Mouse (Mus musculus): Measurements from ENCODE around the gene Msmp. TPM values are rescaled to one million over a fixed set of nuclear protein-coding genes. Genes with fewer than 3 reads are reported as not detected.
"Not testable (repeated sequence)": the region's sequence is repeated elsewhere in the genome, so short reads cannot be mapped to it uniquely, and the experiment has no call there.

The Msmp gene
- polyA plus RNA-seq, 1 experiment from 2014 or later, result 2.1 TPM

DNA sequence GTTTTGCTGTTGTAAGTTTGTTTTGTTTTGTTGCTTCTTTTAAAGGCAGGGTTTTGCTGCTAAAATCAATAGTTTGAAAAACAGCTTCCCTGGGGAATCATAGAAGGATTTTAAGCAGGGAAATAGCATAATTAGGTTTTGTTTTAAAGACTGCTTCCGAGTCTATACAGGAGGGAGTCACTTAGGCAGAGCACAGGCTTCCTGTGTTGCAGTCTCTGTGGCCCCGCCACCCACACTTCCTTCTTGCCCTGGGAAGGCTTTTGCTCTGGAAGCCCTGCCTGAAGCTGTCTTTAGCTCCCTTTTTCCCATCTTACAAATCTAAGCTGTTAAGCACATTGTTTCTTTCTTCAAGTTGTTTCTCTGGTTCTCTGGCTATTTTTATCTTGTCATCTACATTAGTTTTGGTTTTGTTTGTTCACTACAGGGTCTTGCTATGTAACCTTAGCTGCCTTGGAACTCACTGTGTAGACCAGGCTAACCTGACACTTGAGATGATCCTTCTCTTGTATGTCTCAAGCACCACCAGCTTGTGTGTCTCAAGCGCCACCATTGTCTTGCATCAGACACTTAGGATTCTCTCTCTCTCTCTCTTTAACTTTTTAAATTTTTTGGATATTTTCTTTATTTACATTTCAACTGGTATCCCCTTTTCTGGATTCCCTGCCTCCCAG is 28.9 kb upstream of the Msmp start:
- WGBS, result 51% methylated on average over 3 of the region's 3 CpGs
- ATAC-seq (ENCODE audit: insufficient number of reproducible peaks, insufficient read depth, low FRiP score, low TSS enrichment), result no peak
- no peak overlapping the region for H3K4me3 ChIP-seq
- no peaks in the 10 kb centered on the region for H3K36me3 ChIP-seq
- H3K9me3 ChIP-seq, result no peaks in the 10 kb centered on the region
- H3K4me2 ChIP-seq (replicated peaks), result no peak overlapping the region
- no peak overlapping the region for H3K27ac ChIP-seq
- H3K4me1 ChIP-seq, result no peaks in the 10 kb centered on the region
- no peak overlapping the region for H3K9ac ChIP-seq
- no peaks in the 10 kb centered on the region for H3K27me3 ChIP-seq

DNA sequence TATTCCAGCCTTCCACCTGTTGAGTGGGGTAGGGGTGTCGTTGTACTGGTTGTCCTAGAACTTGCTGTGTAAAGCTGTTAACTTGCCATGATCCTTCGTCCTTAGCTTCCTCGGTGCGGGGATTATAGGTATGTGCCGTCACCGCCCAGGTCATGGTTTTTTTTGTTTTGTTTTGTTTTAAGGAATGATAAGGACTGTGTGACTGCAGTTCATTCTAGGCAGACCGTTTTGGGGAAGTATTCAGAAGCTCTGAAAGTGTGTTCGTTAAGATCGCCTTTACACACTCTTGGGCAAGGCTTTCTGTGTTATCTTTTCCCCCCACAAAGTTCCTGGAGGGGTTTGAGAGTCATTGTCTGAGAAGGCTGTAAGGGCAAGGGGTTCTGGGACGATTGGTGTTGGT is 28.2 kb upstream of the Msmp start:
- no peaks in the 10 kb centered on the region for H3K4me1 ChIP-seq
- ATAC-seq (ENCODE audit: insufficient number of reproducible peaks, insufficient read depth, low FRiP score, low TSS enrichment), result no peak
- H3K27me3 ChIP-seq, result no peaks in the 10 kb centered on the region
- WGBS, result 74% methylated on average over 10 of the region's 10 CpGs
- H3K4me3 ChIP-seq, result no peak overlapping the region
- no peaks in the 10 kb centered on the region for H3K36me3 ChIP-seq
- no peak overlapping the region for H3K9ac ChIP-seq
- no peak overlapping the region for H3K27ac ChIP-seq
- H3K4me2 ChIP-seq (replicated peaks), result no peak overlapping the region
- no peaks in the 10 kb centered on the region for H3K9me3 ChIP-seq

DNA sequence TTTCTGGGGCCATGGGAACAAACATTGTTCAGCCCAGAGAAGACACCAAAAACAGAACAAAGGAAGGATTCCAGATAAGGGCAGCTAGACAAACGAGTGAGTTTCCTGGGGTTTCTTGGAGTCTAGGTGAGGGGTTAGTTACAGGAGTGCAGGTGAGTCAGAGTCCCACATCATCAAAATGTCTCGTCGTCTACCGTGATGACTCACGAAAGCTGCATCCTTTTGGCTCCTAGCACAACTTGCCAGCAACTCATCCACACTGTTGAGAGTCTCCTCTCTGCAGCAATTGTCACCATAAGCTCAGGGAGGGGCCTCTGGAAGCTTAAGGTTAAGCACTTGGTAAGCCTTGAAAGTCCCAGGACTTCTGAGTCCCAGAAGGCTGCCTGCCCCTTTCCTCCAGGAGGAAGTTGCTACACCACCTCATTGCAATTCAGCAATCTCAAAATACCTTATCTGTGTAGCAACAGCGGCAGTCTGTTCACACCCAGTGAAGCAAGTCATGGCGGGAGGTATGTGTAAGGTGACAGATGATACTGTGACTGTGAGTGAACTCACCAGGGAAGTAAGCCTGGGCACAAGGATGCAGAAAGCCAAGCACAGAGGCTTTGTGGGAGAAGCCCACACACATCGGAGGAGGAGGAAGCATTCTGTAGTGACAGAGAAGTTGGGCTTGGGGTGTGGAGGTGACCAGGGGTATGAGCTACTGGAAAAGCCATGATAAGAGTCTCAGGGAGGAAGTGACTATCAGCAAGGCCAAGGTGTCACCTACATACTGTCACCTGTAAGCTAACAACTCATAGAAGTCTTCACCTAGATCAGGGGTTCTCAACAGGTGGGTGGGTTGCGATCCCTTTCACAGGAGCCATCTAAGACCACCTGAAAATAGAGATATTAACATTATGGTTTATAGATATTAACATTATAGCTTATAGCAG is 20.7 kb upstream of the Msmp start:
- Histone ChIP-seq H3K4me3 (no peak overlapping the region), H3K4me1 (no peaks in the 10 kb centered on the region), H3K9ac (no peak overlapping the region), H3K27me3 (no peaks in the 10 kb centered on the region), H3K36me3 (no peaks in the 10 kb centered on the region), H3K9me3 (no peaks in the 10 kb centered on the region), H3K4me2 (replicated peaks) (no peak overlapping the region), H3K27ac (no peak overlapping the region)
- ATAC-seq (ENCODE audit: insufficient number of reproducible peaks, insufficient read depth, low FRiP score, low TSS enrichment), result no peak
- 79% methylated on average over 9 of the region's 9 CpGs for WGBS

DNA sequence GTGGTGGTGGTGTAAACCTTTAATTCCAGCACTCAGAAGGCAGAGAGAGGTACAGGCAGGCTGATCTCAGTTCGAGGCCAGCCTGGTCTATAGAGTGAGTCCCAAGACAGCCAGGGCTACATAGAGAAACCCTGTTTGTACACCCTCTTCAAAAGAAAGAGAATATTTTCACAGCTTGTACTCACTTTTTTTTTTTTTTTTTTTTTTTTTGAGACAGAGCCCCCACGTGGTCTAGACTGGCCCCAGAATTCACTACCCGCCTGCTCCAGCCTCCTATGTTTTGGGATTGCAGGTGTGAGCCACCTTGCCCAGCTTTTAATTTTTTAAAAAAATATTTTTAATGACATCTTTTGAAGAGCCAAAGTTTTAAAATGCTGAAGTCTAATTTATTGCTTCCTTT is 19.8 kb upstream of the Msmp start:
- Histone ChIP-seq H3K4me1 (no peaks in the 10 kb centered on the region), H3K36me3 (no peaks in the 10 kb centered on the region), H3K27ac (no peak overlapping the region), H3K9ac (no peak overlapping the region), H3K27me3 (no peaks in the 10 kb centered on the region), H3K4me3 (no peak overlapping the region), H3K4me2 (replicated peaks) (no peak overlapping the region), H3K9me3 (no peaks in the 10 kb centered on the region)
- ATAC-seq (ENCODE audit: insufficient number of reproducible peaks, insufficient read depth, low FRiP score, low TSS enrichment), result no peak
- WGBS, result 71% methylated on average over 3 of the region's 3 CpGs

DNA sequence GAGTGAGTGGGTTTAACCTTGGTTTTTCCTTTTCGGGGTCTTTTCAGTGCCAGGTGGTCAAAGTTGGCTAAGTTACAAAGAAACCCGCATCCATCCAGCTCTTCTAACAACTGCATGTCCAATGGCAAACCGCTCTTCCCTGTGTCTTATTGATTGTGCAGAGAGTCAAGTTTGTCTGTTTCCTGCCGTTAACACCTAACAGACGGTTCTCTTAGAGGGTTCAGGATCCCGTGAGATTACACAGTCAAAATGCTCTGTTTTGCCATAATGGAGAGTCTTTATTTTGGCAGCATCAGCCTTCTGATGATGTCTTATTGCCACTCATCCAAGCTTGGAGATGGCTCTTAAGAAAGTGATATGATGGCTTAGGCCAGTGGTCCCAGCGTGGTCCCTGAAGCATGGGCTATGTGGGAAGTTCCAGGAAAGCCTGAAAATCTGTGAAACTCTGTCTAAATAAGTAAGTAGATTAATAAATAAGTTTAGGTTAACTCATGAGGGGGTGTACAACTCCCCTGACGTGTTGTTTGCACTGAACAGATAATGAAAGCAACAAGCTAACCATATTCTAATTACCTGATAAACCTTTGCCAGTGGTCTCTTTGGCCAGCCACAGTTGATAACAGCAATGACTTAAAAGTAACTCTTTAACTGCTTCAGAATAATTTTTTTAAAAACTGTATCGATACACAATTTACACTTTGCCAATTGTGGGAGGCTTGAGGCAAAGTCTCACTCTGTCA is 16.1 kb upstream of the Msmp start:
- Histone ChIP-seq H3K4me1 (no peaks in the 10 kb centered on the region), H3K4me3 (no peak overlapping the region), H3K9me3 (no peaks in the 10 kb centered on the region), H3K9ac (no peak overlapping the region), H3K36me3 (no peaks in the 10 kb centered on the region), H3K27me3 (no peaks in the 10 kb centered on the region), H3K27ac (no peak overlapping the region), H3K4me2 (replicated peaks) (no peak overlapping the region)
- no peak for ATAC-seq (ENCODE audit: insufficient number of reproducible peaks, insufficient read depth, low FRiP score, low TSS enrichment)
- WGBS, result 77% methylated on average over 9 of the region's 9 CpGs

DNA sequence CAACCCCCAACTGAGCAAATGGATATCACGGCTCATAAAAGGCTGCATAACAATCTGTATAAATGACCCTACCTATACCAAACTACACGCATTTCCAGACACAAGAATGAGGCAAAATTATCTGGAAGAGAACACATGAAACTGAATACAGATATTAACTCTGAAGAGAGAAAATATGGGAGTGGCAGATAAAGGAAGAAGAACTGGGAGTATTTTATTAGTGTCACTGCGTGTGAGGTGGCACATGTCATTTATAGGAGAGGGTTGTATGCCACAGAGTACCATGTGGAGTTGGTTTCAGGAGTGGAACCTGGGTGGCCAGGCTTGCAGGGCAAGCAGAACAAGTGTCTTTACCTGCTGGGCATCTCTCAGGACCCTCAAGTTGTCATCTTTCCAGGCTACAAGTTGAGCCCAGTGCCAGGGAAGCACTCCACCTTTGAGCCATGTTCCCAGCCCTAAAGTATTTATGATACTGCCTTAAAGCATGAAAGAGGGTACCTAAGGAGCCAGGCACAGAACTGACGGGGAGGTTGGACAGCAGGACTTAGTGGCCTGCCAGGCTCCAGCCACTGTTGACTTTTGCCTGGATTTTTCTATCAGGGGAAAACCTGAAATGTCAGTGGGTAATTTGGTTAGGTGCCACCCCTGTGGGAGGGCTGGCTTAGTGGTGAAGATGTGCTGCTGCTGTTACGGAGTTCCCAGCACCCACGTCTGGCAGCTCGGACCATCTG is 14.5 kb upstream of the Msmp start:
- no peaks in the 10 kb centered on the region for H3K27me3 ChIP-seq
- WGBS, result 88% methylated on average over 7 of the region's 7 CpGs
- ATAC-seq (ENCODE audit: insufficient number of reproducible peaks, insufficient read depth, low FRiP score, low TSS enrichment), result no peak
- no peaks in the 10 kb centered on the region for H3K4me1 ChIP-seq
- H3K9me3 ChIP-seq, result no peaks in the 10 kb centered on the region
- no peak overlapping the region for H3K4me3 ChIP-seq
- no peaks in the 10 kb centered on the region for H3K36me3 ChIP-seq
- no peak overlapping the region for H3K4me2 ChIP-seq (replicated peaks)
- H3K27ac ChIP-seq, result no peak overlapping the region
- no peak overlapping the region for H3K9ac ChIP-seq

DNA sequence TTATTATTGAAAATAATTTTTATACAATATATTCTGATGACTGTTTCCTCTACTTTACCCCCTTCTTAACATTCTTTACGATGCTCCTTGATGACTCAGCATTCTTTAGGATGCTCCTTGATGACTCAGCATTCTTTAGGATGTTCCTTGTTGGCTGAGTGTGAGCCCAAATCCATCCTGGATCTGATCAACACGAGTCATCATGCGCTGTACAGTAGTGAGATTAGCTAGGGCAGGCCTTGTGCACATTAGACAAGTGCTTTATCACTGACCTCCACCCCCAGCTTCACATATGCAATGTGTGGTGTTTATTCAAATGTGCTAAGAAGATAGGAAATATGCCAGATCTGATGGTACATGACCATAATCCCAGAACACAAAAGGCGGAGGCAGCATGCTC is 13.9 kb upstream of the Msmp start:
- no peaks in the 10 kb centered on the region for H3K27me3 ChIP-seq
- H3K9me3 ChIP-seq, result no peaks in the 10 kb centered on the region
- no peak overlapping the region for H3K9ac ChIP-seq
- H3K27ac ChIP-seq, result no peak overlapping the region
- H3K4me2 ChIP-seq (replicated peaks), result no peak overlapping the region
- no peak for ATAC-seq (ENCODE audit: insufficient number of reproducible peaks, insufficient read depth, low FRiP score, low TSS enrichment)
- no peak overlapping the region for H3K4me3 ChIP-seq
- WGBS, result 81% methylated on average over 4 of the region's 4 CpGs
- no peaks in the 10 kb centered on the region for H3K4me1 ChIP-seq
- no peaks in the 10 kb centered on the region for H3K36me3 ChIP-seq

DNA sequence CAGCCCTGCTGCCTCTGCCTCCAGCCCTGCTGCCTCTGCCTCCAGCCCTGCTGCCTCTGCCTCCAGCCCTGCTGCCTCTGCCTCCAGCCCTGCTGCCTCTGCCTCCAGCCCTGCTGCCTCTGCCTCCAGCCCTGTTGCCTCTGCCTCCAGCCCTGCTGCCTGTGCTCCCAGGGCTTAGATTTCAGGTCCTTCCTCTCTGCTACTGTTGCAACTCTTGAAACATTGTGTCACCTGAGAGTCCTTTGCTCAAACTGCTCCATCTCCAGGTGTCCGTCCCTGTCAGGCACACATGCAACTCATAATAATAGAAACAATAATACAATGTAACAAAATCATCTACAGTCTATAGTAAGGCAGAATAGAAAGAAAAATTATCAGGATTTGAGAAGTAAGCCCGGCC is 12.3 kb upstream of the Msmp start:
- not testable (repeated sequence) for H3K4me2 ChIP-seq (replicated peaks); H3K27ac ChIP-seq; H3K4me3 ChIP-seq; H3K4me1 ChIP-seq; H3K27me3 ChIP-seq; H3K36me3 ChIP-seq; H3K9me3 ChIP-seq; ATAC-seq (ENCODE audit: insufficient number of reproducible peaks, insufficient read depth, low FRiP score, low TSS enrichment); H3K9ac ChIP-seq
- WGBS, result 79% methylated on average over 2 of the region's 2 CpGs

DNA sequence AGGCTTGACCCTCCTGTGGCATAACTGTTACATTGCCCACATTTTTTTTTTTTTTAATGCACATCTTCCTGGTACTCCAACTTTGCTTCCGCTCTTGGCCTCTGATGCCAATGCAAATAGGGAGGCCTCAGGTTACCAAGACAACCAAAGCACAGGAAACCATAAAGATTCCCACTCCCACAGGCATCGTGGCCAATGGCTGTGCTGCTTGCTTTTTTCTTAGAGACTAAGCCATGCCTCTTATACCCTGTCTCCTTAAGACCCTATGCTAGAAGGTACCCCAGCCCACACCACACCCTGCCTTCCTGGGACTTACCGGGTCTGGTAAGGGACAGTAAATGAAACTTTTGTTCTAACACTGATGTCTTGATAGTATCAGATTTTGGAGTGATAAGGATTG is 9.2 kb upstream of the Msmp start:
- 67% methylated on average over 3 of the region's 3 CpGs for WGBS
- H3K4me3 ChIP-seq, result no peak overlapping the region
- no peak overlapping the region for H3K9ac ChIP-seq
- no peak overlapping the region for H3K4me2 ChIP-seq (replicated peaks)
- H3K9me3 ChIP-seq, result no peaks in the 10 kb centered on the region
- ATAC-seq (ENCODE audit: insufficient number of reproducible peaks, insufficient read depth, low FRiP score, low TSS enrichment), result no peak
- H3K4me1 ChIP-seq, result no peaks in the 10 kb centered on the region
- no peaks in the 10 kb centered on the region for H3K27me3 ChIP-seq
- no peak overlapping the region for H3K27ac ChIP-seq
- no peaks in the 10 kb centered on the region for H3K36me3 ChIP-seq

DNA sequence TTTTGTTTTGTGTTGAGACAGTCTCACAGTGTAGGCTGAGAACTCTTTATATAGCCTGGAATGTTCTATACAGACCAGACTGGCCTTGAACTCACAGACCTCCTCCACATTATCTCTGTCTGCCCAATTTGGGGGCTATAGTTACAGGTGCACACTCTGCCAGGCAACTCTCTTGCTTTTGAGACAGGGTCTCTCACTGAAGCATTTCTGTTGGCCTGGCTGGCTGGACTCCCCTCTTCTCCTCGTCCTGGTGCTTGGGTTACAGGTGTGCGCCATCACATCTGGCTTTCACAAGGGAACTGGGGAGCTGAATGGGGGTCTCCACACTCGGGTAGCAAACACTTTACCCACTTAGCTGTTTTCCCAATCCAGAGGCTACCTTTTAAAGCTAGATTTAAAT is 7.7 kb upstream of the Msmp start:
- 70% methylated on average over 3 of the region's 3 CpGs for WGBS
- Histone ChIP-seq H3K27me3 (no peaks in the 10 kb centered on the region), H3K9ac (no peak overlapping the region), H3K27ac (no peak overlapping the region), H3K4me2 (replicated peaks) (no peak overlapping the region), H3K4me1 (no peaks in the 10 kb centered on the region), H3K4me3 (no peak overlapping the region), H3K9me3 (no peaks in the 10 kb centered on the region), H3K36me3 (no peaks in the 10 kb centered on the region)
- ATAC-seq (ENCODE audit: insufficient number of reproducible peaks, insufficient read depth, low FRiP score, low TSS enrichment), result no peak

DNA sequence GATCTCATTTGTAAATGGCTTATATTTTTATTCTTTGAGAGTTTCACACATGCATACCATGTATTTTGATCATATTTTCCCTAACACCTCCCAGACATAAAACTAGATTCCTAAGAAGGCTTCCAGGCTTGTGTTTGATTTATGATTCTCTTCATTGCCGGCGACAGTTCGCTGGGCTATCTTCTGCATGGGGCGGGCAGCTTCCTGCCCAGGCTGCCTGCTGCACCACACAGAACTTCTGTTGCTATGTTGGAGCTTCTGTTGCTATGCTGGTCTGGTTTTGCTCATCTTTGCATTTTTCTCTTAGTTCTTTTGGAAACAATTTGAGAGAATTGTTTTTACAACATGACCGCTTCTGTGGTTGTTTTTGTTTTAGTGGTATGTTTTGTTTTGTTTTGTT is 7.2 kb upstream of the Msmp start:
- no peak for ATAC-seq (ENCODE audit: insufficient number of reproducible peaks, insufficient read depth, low FRiP score, low TSS enrichment)
- Histone ChIP-seq H3K27me3 (no peaks in the 10 kb centered on the region), H3K4me3 (no peak overlapping the region), H3K36me3 (no peaks in the 10 kb centered on the region), H3K4me1 (no peaks in the 10 kb centered on the region), H3K9me3 (no peaks in the 10 kb centered on the region), H3K27ac (no peak overlapping the region), H3K9ac (no peak overlapping the region), H3K4me2 (replicated peaks) (no peak overlapping the region)
- WGBS, result 84% methylated on average over 5 of the region's 5 CpGs
